Mouse (Mus musculus) lung, postnatal 10 days (tissue): ENCODE data around the gene Bsx.

Experiments
- DNase-seq: peaks from one replicate; pipeline ENCODE4 v3.0.0; 2021

Bsx gene

GRCm38 (mm10) chr9:40873556-40874470 is at the start of gene Bsx:
TSS of gene Bsx (plus strand) at chr9:40874127.
- peak; percentile 60 for DNase-seq

- no peak for DNase-seq
Measured at GRCm38 (mm10) chr9:40825601-40826000, 48.3 kb upstream of the Bsx start.

DNA sequence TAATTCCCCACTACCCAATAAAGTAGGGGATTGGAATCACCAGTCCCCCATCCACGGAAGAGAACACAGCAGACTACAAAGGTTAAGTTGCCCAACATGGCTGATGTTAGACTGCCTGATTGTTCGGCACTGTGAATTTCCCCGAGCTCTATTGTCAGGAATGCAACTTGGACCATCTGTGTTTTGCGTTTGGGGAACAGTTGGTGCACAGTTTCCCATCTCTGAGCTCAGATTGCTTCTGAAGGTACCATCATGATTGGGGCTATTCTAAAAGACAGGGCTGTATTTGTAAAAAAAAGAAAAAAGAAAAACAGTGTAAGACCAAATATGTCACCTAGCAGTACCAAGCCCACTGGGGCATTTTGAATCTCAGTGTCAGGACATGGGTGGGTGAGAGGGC is 46.6 kb upstream of the Bsx start:
- DNase-seq: no peak

- DNase-seq: peak; percentile 78
Measured at GRCm38 (mm10) chr9:40834569-40834968, 39.4 kb upstream of the Bsx start.

- DNase-seq: no peak
Measured at GRCm38 (mm10) chr9:40836681-40837080, 37.2 kb upstream of the Bsx start.

DNA sequence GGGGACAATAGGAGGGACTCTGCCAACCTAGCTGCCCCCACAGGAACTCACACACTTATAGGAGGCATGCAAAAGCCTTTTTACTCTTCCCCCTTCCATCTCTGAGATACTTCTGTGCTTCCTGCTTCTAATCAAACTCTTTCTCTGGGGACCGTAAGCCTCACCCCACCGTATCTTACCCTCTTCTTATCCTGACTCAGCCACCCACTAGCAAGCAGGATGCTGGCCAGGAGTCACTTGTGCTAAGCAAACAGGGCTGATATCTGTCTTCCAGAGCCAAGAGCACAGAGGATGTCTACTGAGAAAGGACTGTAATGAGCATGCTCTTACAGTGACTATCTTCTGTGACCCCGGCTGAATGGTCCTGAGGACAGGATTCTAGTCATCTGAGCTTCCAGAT is 34.3 kb upstream of the Bsx start:
- DNase-seq: no peak

- DNase-seq: no peak
Measured at GRCm38 (mm10) chr9:40851515-40851914, 22.4 kb upstream of the Bsx start.

- DNase-seq: no peak
Measured at GRCm38 (mm10) chr9:40858461-40859160, 15.3 kb upstream of the Bsx start.

- DNase-seq: no peak
Measured at GRCm38 (mm10) chr9:40859196-40859595, 14.7 kb upstream of the Bsx start.

DNA sequence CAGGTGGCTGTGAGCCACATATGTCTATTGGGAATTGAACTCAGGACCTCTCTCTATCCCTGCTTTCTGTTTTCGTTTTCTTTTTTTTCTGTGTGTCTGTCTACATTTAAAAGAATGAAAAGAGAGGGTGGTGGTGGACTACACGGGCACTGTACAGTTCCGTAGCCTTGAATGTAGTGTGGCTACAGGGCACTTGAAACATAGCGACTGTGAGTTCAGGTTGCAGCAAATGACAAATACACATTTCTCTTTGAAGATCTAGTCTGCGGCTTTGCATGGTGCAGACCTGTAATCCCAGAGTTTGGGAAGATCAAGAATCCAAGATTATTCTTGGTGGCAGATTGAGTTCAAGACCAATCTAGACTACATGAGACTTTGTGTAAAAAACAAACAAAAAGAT is 3.6 kb upstream of the Bsx start:
- no peak for DNase-seq

- no peak for DNase-seq
Measured at GRCm38 (mm10) chr9:40871369-40872155, 2.4 kb upstream of the Bsx start.

DNA sequence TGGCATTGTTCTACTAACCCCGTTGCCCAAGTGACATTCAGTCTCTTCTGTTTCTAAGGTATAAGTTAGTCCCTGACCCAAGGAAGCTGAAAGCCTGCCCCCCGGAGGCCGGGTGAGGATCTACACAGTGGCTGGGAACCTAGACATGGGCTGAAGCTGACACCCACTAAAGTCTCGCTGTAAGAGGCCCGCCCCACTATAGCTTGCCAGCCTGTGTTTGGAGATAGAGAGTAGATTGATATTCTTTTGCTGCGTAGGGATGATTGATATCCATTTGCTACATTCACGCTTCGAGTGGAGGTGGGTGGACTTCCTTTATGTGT is 1.8 kb upstream of the Bsx start:
- peak; percentile 13 for DNase-seq

- no peak for DNase-seq
Measured at GRCm38 (mm10) chr9:40874961-40875360, 1.0 kb downstream of the Bsx start.

GRCm38 (mm10) chr9:40875431-40875830 is 1.5 kb downstream of the Bsx start:
- DNase-seq: no peak

DNA sequence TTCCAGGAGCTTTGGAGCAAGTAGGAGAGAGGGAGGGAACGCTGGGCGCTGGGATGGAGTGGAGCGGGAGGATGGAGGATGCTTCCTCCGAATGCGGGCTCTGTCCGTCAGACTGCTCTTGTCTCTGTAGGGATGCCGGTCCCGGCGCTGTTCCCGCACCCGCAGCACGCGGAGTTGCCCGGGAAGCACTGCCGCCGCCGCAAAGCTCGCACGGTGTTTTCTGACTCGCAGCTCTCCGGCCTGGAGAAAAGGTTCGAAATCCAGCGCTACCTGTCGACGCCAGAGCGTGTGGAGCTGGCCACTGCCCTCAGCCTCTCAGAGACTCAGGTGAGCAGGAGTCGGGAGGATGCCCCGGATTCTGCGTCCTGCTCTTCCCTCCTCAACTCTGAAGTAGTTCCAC is 2.2 kb downstream of the Bsx start:
- no peak for DNase-seq

- DNase-seq: no peak
Measured at GRCm38 (mm10) chr9:40876693-40877092, 2.8 kb downstream of the Bsx start.

DNA sequence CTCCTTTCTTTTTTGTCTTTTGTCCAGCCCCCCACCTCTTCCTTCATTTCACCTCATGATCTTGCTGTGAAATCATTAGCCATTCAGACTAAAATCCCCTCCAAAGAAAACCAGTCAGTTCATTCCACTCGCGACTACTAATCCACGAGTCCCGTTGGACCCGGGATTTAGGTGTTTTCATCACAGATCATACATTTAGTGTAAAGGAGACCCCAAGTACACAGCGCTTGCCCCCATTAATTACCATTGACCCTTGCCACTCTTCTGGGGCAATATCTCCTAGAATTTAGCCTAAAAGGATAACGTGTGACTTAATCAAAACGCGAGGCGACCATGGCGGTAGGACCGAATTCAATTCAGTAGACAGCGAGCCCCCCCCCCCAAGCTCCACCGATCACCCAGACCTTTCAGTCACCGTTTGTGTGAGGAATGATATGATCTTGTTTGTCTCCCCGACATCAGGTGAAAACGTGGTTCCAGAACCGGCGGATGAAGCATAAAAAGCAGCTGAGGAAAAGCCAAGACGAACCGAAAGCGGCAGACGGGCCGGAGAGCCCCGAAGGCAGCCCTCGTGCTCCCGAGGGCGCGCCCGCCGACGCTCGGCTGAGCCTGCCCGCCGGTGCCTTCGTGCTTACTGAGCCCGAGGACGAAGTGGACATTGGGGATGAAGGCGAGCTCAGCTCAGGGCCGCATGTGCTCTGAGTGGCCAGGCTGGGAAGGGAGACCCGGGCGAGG is 3.4 kb downstream of the Bsx start:
- DNase-seq: no peak

DNA sequence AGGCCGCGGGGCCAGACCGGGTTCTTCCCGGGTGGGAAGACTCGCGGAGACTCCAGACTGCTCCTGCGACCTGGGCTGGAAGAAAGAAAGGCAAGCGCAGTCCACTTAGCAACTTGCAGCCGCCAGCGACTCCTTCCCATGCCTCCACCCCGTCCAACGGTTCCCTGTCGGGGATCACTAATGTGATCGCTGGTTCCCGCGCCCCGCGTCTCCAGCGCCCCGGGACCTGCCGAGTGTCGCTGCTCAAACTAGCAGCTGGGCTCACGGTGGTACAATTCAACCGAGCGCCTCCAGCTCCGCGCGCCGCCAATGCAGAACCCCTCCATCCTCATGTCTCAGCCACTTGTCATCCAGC is 3.9 kb downstream of the Bsx start:
- no peak for DNase-seq

GRCm38 (mm10) chr9:40878291-40878945 is 4.5 kb downstream of the Bsx start:
- no peak for DNase-seq

DNA sequence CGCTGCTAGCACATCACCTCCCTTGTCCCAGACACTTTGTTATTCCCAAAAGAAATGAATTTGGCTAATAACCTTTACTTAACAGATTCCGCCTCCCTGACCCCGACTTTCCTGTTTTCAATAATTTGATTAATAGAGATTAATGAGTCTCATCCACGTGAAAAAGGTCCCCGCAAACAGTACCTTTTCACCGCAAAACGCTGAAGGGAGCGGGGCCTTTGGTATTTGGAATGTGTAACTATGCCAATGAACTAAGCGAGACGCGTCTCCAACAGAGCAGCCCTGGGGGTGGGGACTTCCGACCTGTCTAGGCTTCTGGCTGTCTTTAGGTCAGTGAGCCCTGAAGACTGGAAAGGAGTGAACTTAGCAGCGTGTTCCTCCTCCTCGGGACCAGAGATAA is 5.1 kb downstream of the Bsx start:
- no peak for DNase-seq

GRCm38 (mm10) chr9:40885669-40886068 is 11.7 kb downstream of the Bsx start:
- no peak for DNase-seq

DNA sequence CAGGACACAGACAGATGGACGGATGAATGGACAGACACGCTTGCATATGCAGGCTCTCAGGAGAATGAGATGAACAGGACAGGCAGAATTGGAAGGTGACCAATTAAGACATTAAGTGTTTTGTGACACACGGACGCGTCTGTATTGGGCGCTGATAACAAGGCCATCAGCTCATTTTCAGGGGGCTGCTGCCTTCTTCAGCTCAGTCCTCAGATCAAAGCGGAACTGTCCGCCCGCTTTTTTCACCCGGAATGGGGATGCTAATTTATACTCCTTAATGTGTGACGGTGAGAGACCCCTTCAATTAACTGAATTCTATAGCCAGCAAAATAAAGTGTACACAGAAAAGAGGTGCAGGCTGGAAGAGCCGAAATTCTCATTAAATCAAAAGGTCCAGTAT is 15.5 kb downstream of the Bsx start:
- DNase-seq: no peak
